In genomic region chr8:122635878-122636802, GRCm38 (mm10) we compare ENCODE assay signal across 10 mouse cellular contexts. TPM values are rescaled to one million over a fixed set of nuclear protein-coding genes. Genes with fewer than 3 reads are reported as not detected.
A peak's percentile ranks its signal among the peaks of the same experiment; 100 is the strongest.
DNase-seq lines count a peak whose midpoint lies in the region; ATAC-seq and TF ChIP-seq lines count a peak whose summit lies in the region.
"Had no signal": no experiment of that assay in that cellular context is flagged by ENCODE, and none has a peak within 500 bp of the region (broad histone marks: within the 10 kb centered on the region; RNA-seq: fewer than 3 reads in every experiment).

No protein-coding gene starts in this region.

- H3K9me3 ChIP-seq in lung, embryonic 14.5 days (ENCODE audit: low read depth, low read length), result no peaks in the 10 kb centered on the region
- H3K9me3 ChIP-seq in embryonic facial prominence, embryonic 15.5 days (replicated peaks), result no peaks in the 10 kb centered on the region
- H3K9me3 ChIP-seq in liver, embryonic 12.5 days (replicated peaks), result no peaks in the 10 kb centered on the region
- H3K9me3 ChIP-seq in stomach, postnatal 0 days (ENCODE audit: control insufficient read depth, low read length), result no peaks in the 10 kb centered on the region

- TF ChIP-seq POLR2A in lung, adult 2 months (IDR thresholded peaks at IDR 0.05; ENCODE audit: borderline replicate concordance, extremely low read depth, low read depth, low read length), result no peak

- intact Hi-C loops in left cerebral cortex, postnatal 10 days (cut with DNase I), result no loop called here

- H3K9ac ChIP-seq in lung, embryonic 14.5 days, result no peak overlapping the region
- H3K9ac ChIP-seq in embryonic facial prominence, embryonic 15.5 days, result no peak overlapping the region
- 0 out of 2 replicates have a peak overlapping the region, but pooled peaks have one; percentile 6 for H3K9ac ChIP-seq in liver, embryonic 12.5 days
- no peak overlapping the region for H3K9ac ChIP-seq in stomach, postnatal 0 days (ENCODE audit: low read length)

- no peaks in the 10 kb centered on the region for H3K27me3 ChIP-seq in lung, embryonic 14.5 days (ENCODE audit: insufficient read depth, low read length)
- H3K27me3 ChIP-seq in embryonic facial prominence, embryonic 15.5 days, result no peaks in the 10 kb centered on the region
- H3K27me3 ChIP-seq in liver, embryonic 12.5 days (replicated peaks), result no peaks in the 10 kb centered on the region
- H3K27me3 ChIP-seq in stomach, postnatal 0 days (ENCODE audit: control insufficient read depth, insufficient read depth, low read length), result no peaks in the 10 kb centered on the region

- WGBS in lung, embryonic 14.5 days, result 34% methylated on average over 14 of the region's 14 CpGs
- WGBS in lung, adult 2 months, result 63% methylated on average over 14 of the region's 14 CpGs
- 64% methylated on average over 14 of the region's 14 CpGs for WGBS in embryonic facial prominence, embryonic 15.5 days
- WGBS in liver, embryonic 12.5 days (ENCODE audit: insufficient replicate concordance), result 39% methylated on average over 14 of the region's 14 CpGs
- WGBS in stomach, postnatal 0 days, result 33% methylated on average over 14 of the region's 14 CpGs

- peak; percentile 60 for TF ChIP-seq EP300 in stomach, postnatal 0 days (optimal IDR thresholded peaks at IDR 0.05)

- peaks cover 16% of the 10 kb centered on the region for H3K4me1 ChIP-seq in lung, embryonic 14.5 days (ENCODE audit: insufficient read depth)
- H3K4me1 ChIP-seq in lung, adult 2 months (ENCODE audit: control insufficient read depth, insufficient read depth, low read length), result peaks cover 17% of the 10 kb centered on the region
- peaks cover 40% of the 10 kb centered on the region for H3K4me1 ChIP-seq in embryonic facial prominence, embryonic 15.5 days
- peaks cover 57% of the 10 kb centered on the region for H3K4me1 ChIP-seq in liver, embryonic 12.5 days
- peaks cover 7% of the 10 kb centered on the region for H3K4me1 ChIP-seq in stomach, postnatal 0 days (replicated peaks; ENCODE audit: control insufficient read depth, insufficient read depth)

- no peak overlapping the region for H3K4me3 ChIP-seq in lung, embryonic 14.5 days (ENCODE audit: low read depth, low read length)
- H3K4me3 ChIP-seq in lung, adult 2 months (replicated peaks; ENCODE audit: extremely low read depth, low read depth, low read length), result no peak overlapping the region
- no peak overlapping the region for H3K4me3 ChIP-seq in embryonic facial prominence, embryonic 15.5 days (replicated peaks)
- no peak overlapping the region for H3K4me3 ChIP-seq in liver, embryonic 12.5 days
- H3K4me3 ChIP-seq in stomach, postnatal 0 days (ENCODE audit: low read depth, low read length), result no peak overlapping the region

- TF ChIP-seq CTCF in lung, embryonic 14.5 days (IDR thresholded peaks at IDR 0.05; ENCODE audit: low read depth), result no peak
- TF ChIP-seq CTCF in lung, adult 2 months (IDR thresholded peaks at IDR 0.05; ENCODE audit: insufficient read depth, low read length), result no peak
- TF ChIP-seq CTCF in stomach, postnatal 0 days (IDR thresholded peaks at IDR 0.05; ENCODE audit: low read depth), result no peak

- no peaks in the 10 kb centered on the region for H3K36me3 ChIP-seq in lung, embryonic 14.5 days (ENCODE audit: insufficient read depth)
- peaks cover 8% of the 10 kb centered on the region; the same call in 1 of the 2 replicates for H3K36me3 ChIP-seq in embryonic facial prominence, embryonic 15.5 days
- peaks cover 94% of the 10 kb centered on the region for H3K36me3 ChIP-seq in liver, embryonic 12.5 days
- peaks cover 2% of the 10 kb centered on the region; the same call in 1 of the 2 replicates for H3K36me3 ChIP-seq in stomach, postnatal 0 days (ENCODE audit: control insufficient read depth, insufficient read depth, low read length)

- no peak; the same call in 1 of the 2 replicates for ATAC-seq in lung, embryonic 14.5 days (ENCODE audit: insufficient read depth)
- ATAC-seq in embryonic facial prominence, embryonic 15.5 days (ENCODE audit: insufficient number of reproducible peaks, low FRiP score, low TSS enrichment, low read depth), result 0 out of 2 replicates have a peak, but pooled peaks have one; percentile 8
- ATAC-seq in liver, embryonic 12.5 days, result peak; percentile 89
- peak; percentile 93 for ATAC-seq in stomach, postnatal 0 days (ENCODE audit: low FRiP score, low TSS enrichment)
- ATAC-seq in frontal cortex, adult (ENCODE audit: low TSS enrichment), result no peak

- H3K4me2 ChIP-seq in lung, embryonic 14.5 days, result no peak overlapping the region
- H3K4me2 ChIP-seq in embryonic facial prominence, embryonic 15.5 days (replicated peaks), result no peak overlapping the region
- H3K4me2 ChIP-seq in liver, embryonic 12.5 days, result peak overlapping the region; percentile 52
- H3K4me2 ChIP-seq in stomach, postnatal 0 days (replicated peaks; ENCODE audit: low read depth), result no peak overlapping the region

- DNase-seq in lung, embryonic 14.5 days, result peak; percentile 32
- DNase-seq in lung, adult 2 months, result no peak
- peak; percentile 86 for DNase-seq in stomach, postnatal 0 days (ENCODE audit: low spot score)
- no peak for DNase-seq in thymus, adult 18-20 months
- DNase-seq in left cerebral cortex, postnatal 10 days (ENCODE audit: extremely low spot score in 1 of 2, low spot score in 2 of 2), result no peak

- no peak overlapping the region for H3K27ac ChIP-seq in lung, embryonic 14.5 days (ENCODE audit: low read depth)
- H3K27ac ChIP-seq in embryonic facial prominence, embryonic 15.5 days (replicated peaks), result peak overlapping the region; percentile 44; the same call in 1 of the 2 replicates
- H3K27ac ChIP-seq in liver, embryonic 12.5 days, result peak overlapping the region; percentile 82
- peak overlapping the region; percentile 61 for H3K27ac ChIP-seq in stomach, postnatal 0 days (replicated peaks)

RNA-seq across cellular contexts. Expression of gene Pabpn1l, which starts 13.6 kb away (rescaled TPM):
- polyA plus RNA-seq in lung, embryonic 14.5 days (2014; fragmentation: Nextera tagmentation; extraction: Ambion mirVana), result not detected in 2 replicates
- not detected in 2 replicates for polyA plus RNA-seq in lung, adult 2 months (2012; rRNA removed)
- 0.63 and 1.2 TPM in 2 replicates for polyA plus RNA-seq in embryonic facial prominence, embryonic 15.5 days (2015; fragmentation: Nextera tagmentation; extraction: Ambion mirVana)
- not detected in 2 replicates for polyA plus RNA-seq in liver, embryonic 12.5 days (2016; fragmentation: Nextera tagmentation; extraction: Ambion mirVana)
- polyA plus RNA-seq in stomach, postnatal 0 days (2015; fragmentation: Nextera tagmentation; extraction: Ambion mirVana), result 0.08 TPM in 1 of 2 replicates, not detected in the other
- total RNA-seq in left cerebral cortex, postnatal 10 days (2021), result not detected
- polyA plus RNA-seq: cortical plate, adult 2 months; heart, postnatal 0 days had no signal

RNA-seq across cellular contexts. Expression of gene Trappc2l, which starts 24.7 kb away (rescaled TPM):
- polyA plus RNA-seq in lung, embryonic 14.5 days (2014; fragmentation: Nextera tagmentation; extraction: Ambion mirVana), result 49.7 and 57.2 TPM in 2 replicates
- 122 and 162 TPM in 2 replicates for polyA plus RNA-seq in lung, adult 2 months (2012; rRNA removed)
- 54.5 and 62.3 TPM in 2 replicates for polyA plus RNA-seq in embryonic facial prominence, embryonic 15.5 days (2015; fragmentation: Nextera tagmentation; extraction: Ambion mirVana)
- polyA plus RNA-seq in liver, embryonic 12.5 days (2016; fragmentation: Nextera tagmentation; extraction: Ambion mirVana), result 27.2 and 30.0 TPM in 2 replicates
- polyA plus RNA-seq in stomach, postnatal 0 days (2015; fragmentation: Nextera tagmentation; extraction: Ambion mirVana), result 48.0 and 49.5 TPM in 2 replicates
- total RNA-seq in left cerebral cortex, postnatal 10 days (2021), result 10 to 100 TPM; 81.8 to 83.6 TPM

RNA-seq across cellular contexts. Expression of gene Galns, which starts 24.9 kb away (rescaled TPM):
- 11.7 and 12.5 TPM in 2 replicates for polyA plus RNA-seq in lung, embryonic 14.5 days (2014; fragmentation: Nextera tagmentation; extraction: Ambion mirVana)
- polyA plus RNA-seq in lung, adult 2 months (2012; rRNA removed), result 13.8 and 14.9 TPM in 2 replicates
- polyA plus RNA-seq in embryonic facial prominence, embryonic 15.5 days (2015; fragmentation: Nextera tagmentation; extraction: Ambion mirVana), result 11.3 TPM in 2 replicates
- polyA plus RNA-seq in liver, embryonic 12.5 days (2016; fragmentation: Nextera tagmentation; extraction: Ambion mirVana), result 4.6 TPM in 2 replicates
- 8.2 TPM in 2 replicates for polyA plus RNA-seq in stomach, postnatal 0 days (2015; fragmentation: Nextera tagmentation; extraction: Ambion mirVana)
- total RNA-seq in left cerebral cortex, postnatal 10 days (2021), result 10 to 100 TPM; 12.5 to 14.6 TPM

RNA-seq across cellular contexts. Expression of gene Aprt, which starts 59.4 kb away (rescaled TPM):
- 338 and 366 TPM in 2 replicates for polyA plus RNA-seq in lung, embryonic 14.5 days (2014; fragmentation: Nextera tagmentation; extraction: Ambion mirVana)
- polyA plus RNA-seq in lung, adult 2 months (2012; rRNA removed), result 108 and 109 TPM in 2 replicates
- 298 and 312 TPM in 2 replicates for polyA plus RNA-seq in embryonic facial prominence, embryonic 15.5 days (2015; fragmentation: Nextera tagmentation; extraction: Ambion mirVana)
- polyA plus RNA-seq in liver, embryonic 12.5 days (2016; fragmentation: Nextera tagmentation; extraction: Ambion mirVana), result 226 and 253 TPM in 2 replicates
- 311 and 314 TPM in 2 replicates for polyA plus RNA-seq in stomach, postnatal 0 days (2015; fragmentation: Nextera tagmentation; extraction: Ambion mirVana)
- 10 to 100 TPM; 80.3 to 89.9 TPM for total RNA-seq in left cerebral cortex, postnatal 10 days (2021)

Comparison
In these comparisons a context has a peak if more than half of its experiments do, and no peak if none do; other contexts are left out.
1. DNase-seq: peak in lung, embryonic 14.5 days (single experiment) and stomach, postnatal 0 days (single experiment); none in lung, adult 2 months (single experiment), thymus, adult 18-20 months (0 of 2) and left cerebral cortex, postnatal 10 days (0 of 2).
2. ATAC-seq: peak in embryonic facial prominence, embryonic 15.5 days (single experiment), liver, embryonic 12.5 days (single experiment) and stomach, postnatal 0 days (single experiment); none in lung, embryonic 14.5 days (single experiment) and frontal cortex, adult (single experiment).